Mouse (Mus musculus): ENCODE results near the gene Jak1. TPM values are rescaled to one million over a fixed set of nuclear protein-coding genes. Genes with fewer than 3 reads are reported as not detected.

Gene Jak1
- polyA plus RNA-seq, 1 experiment: 46.5 TPM

GRCm38 (mm10) chr4:101194170-101194569, 70.9 kb downstream of the Jak1 start:
- TF ChIP-seq POLR2A (IDR thresholded peaks at IDR 0.05; ENCODE audit: low read depth, low read length) (no peak), CTCF (conservative IDR thresholded peaks at IDR 0.05; ENCODE audit: insufficient read depth, insufficient read length, low read depth, low read length) (no peak)
- DNase-seq: no peak
- no peak overlapping the region for H3K4me3 ChIP-seq (ENCODE audit: insufficient read depth, low read depth, low read length)
- H3K4me1 ChIP-seq (ENCODE audit: control insufficient read depth, insufficient read depth, low read length): peaks cover 22% of the 10 kb centered on the region
- no peaks in the 10 kb centered on the region for H3K27me3 ChIP-seq (replicated peaks; ENCODE audit: control insufficient read depth, insufficient read depth, low read length)
- peaks cover 3% of the 10 kb centered on the region; the same call in 1 of the 2 replicates for H3K36me3 ChIP-seq (ENCODE audit: control insufficient read depth, insufficient read depth, low read length)
- H3K27ac ChIP-seq (ENCODE audit: insufficient read depth, low read depth, low read length): no peak overlapping the region
- 79% methylated on average over 1 of the region's 1 CpGs for WGBS

DNA sequence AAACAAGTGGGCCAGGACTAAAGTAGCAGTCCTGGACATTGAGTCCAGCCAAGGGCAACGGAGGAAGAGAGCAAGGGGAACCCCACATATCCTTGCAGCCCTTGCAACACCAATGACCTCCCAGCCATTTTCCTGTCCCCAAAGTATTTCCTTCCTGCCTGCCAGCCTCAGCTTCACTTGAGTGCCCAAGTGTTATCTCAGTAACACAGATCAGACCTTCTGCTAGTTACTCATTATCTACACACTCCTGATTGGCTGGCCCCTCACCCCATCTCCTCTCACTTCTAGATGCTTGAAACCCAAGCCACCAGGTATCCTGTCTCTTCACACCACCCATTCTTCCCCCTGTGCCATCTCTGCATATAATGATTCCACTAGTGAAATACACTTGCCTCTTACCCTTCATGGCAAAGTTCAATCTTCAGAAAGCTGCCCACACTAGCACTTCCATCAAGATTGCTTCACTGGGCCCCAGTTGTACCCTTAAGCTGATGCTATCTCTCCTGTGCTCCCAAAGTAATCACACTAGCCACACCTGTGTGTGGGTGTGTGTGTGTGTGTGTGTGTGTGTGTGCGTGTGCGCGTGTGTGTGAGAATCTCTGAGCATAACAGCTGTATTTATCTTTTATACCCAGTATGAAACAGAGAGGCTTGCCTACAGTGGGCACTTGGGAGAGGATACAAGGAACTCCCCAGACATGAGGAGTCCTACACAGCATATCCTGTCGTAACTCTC, 72.7 kb downstream of the Jak1 start:
- Histone ChIP-seq H3K4me3 (ENCODE audit: insufficient read depth, low read depth, low read length) (no peak overlapping the region), H3K4me1 (ENCODE audit: control insufficient read depth, insufficient read depth, low read length) (peaks cover 12% of the 10 kb centered on the region), H3K27me3 (replicated peaks; ENCODE audit: control insufficient read depth, insufficient read depth, low read length) (no peaks in the 10 kb centered on the region), H3K27ac (ENCODE audit: insufficient read depth, low read depth, low read length) (no peak overlapping the region), H3K36me3 (ENCODE audit: control insufficient read depth, insufficient read depth, low read length) (peaks cover 3% of the 10 kb centered on the region; the same call in 1 of the 2 replicates)
- peak; percentile 31 for DNase-seq
- 74% methylated on average over 5 of the region's 5 CpGs for WGBS
- TF ChIP-seq CTCF (conservative IDR thresholded peaks at IDR 0.05; ENCODE audit: insufficient read depth, insufficient read length, low read depth, low read length): no peak
- no peak for TF ChIP-seq POLR2A (IDR thresholded peaks at IDR 0.05; ENCODE audit: low read depth, low read length)

GRCm38 (mm10) chr4:101187381-101187780, 77.7 kb downstream of the Jak1 start:
- H3K4me1 ChIP-seq (ENCODE audit: control insufficient read depth, insufficient read depth, low read length): peaks cover 2% of the 10 kb centered on the region; the same call in 1 of the 2 replicates
- H3K4me3 ChIP-seq (ENCODE audit: insufficient read depth, low read depth, low read length): no peak overlapping the region
- DNase-seq: no peak
- no peaks in the 10 kb centered on the region for H3K27me3 ChIP-seq (replicated peaks; ENCODE audit: control insufficient read depth, insufficient read depth, low read length)
- peaks cover 5% of the 10 kb centered on the region; the same call in 1 of the 2 replicates for H3K36me3 ChIP-seq (ENCODE audit: control insufficient read depth, insufficient read depth, low read length)
- TF ChIP-seq CTCF (conservative IDR thresholded peaks at IDR 0.05; ENCODE audit: insufficient read depth, insufficient read length, low read depth, low read length) (no peak), POLR2A (IDR thresholded peaks at IDR 0.05; ENCODE audit: low read depth, low read length) (no peak)
- no peak overlapping the region; the same call in 1 of the 2 replicates for H3K27ac ChIP-seq (ENCODE audit: insufficient read depth, low read depth, low read length)
- WGBS: 81% methylated on average over 4 of the region's 4 CpGs

DNA sequence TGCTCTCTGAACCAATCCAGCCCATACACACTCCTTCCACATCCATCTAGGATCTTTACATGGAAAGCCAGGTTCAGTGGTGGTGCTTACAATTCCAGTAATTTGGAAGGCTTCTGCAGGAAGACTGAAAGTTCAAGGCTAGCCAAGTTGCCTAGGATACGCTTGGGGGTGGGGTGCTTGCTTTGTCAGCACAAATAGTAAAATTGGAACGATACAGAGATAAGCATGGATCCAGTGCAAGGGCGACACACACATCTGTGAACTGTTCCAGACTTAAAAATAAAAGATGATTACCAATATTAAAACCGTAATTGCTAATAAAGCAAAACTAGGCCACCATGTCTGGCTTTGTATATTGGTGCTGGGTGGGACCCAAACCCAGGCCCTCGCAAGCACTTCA, 78.5 kb downstream of the Jak1 start:
- no peak for TF ChIP-seq CTCF (conservative IDR thresholded peaks at IDR 0.05; ENCODE audit: insufficient read depth, insufficient read length, low read depth, low read length)
- TF ChIP-seq POLR2A (IDR thresholded peaks at IDR 0.05; ENCODE audit: low read depth, low read length): no peak
- Histone ChIP-seq H3K36me3 (ENCODE audit: control insufficient read depth, insufficient read depth, low read length) (peaks cover 5% of the 10 kb centered on the region; the same call in 1 of the 2 replicates), H3K4me3 (ENCODE audit: insufficient read depth, low read depth, low read length) (no peak overlapping the region), H3K4me1 (ENCODE audit: control insufficient read depth, insufficient read depth, low read length) (no peaks in the 10 kb centered on the region; the same call in 1 of the 2 replicates), H3K27ac (ENCODE audit: insufficient read depth, low read depth, low read length) (no peak overlapping the region), H3K27me3 (replicated peaks; ENCODE audit: control insufficient read depth, insufficient read depth, low read length) (no peaks in the 10 kb centered on the region)
- 78% methylated on average over 5 of the region's 5 CpGs for WGBS
- peak; percentile 28 for DNase-seq

DNA sequence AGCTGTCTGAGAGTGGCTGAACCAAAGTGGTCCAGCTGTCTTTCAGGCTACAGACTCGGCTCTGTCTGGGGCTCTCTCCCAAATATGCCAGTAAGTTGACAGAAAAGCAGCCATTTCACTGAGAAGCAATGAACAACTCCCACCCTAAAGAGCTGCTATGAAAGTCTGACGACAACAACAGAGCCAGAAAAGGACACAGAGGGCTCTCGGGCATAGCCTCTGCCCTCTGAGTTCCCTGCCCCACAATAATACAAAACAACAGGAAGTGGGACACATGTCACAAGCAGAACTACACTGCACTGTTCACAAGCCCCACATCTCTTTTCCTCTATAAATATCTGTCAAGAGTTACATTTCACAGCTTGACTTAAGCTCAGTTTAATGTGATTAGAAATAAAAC, 79.9 kb downstream of the Jak1 start:
- peak; percentile 52 for DNase-seq

DNA sequence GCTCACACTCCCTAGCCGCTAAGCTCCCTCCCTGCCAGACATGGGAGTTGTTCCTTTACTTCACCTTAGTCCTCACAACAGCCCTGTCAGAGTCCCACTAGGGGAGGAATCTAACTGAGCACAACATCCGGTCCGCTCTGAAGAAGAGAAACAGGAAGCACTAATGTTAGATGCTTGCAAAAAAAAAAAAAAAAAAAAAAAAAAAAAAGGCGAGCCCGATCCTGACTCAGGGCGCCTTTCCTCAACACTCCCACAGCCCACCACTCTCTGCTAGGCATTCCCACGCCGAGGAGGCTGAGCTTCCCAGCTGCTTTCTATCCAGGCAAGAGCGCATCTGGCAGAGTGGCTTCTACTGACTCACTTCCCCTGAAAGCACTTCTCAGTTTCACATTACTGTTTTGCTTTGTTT, 82.5 kb downstream of the Jak1 start:
- Histone ChIP-seq H3K4me1 (ENCODE audit: control insufficient read depth, insufficient read depth, low read length) (no peaks in the 10 kb centered on the region), H3K36me3 (ENCODE audit: control insufficient read depth, insufficient read depth, low read length) (peaks cover 3% of the 10 kb centered on the region), H3K27me3 (replicated peaks; ENCODE audit: control insufficient read depth, insufficient read depth, low read length) (no peaks in the 10 kb centered on the region), H3K4me3 (ENCODE audit: insufficient read depth, low read depth, low read length) (peak overlapping the region; percentile 40; the same call in 1 of the 2 replicates), H3K27ac (ENCODE audit: insufficient read depth, low read depth, low read length) (peak overlapping the region; percentile 91)
- 44% methylated on average over 9 of the region's 9 CpGs for WGBS
- peak; percentile 65 for DNase-seq
- TF ChIP-seq CTCF (conservative IDR thresholded peaks at IDR 0.05; ENCODE audit: insufficient read depth, insufficient read length, low read depth, low read length): no peak
- no peak for TF ChIP-seq POLR2A (IDR thresholded peaks at IDR 0.05; ENCODE audit: low read depth, low read length)

More for the DNA sequence above, 79.9 kb downstream of the Jak1 start:
- no peaks in the 10 kb centered on the region for H3K27me3 ChIP-seq (replicated peaks; ENCODE audit: control insufficient read depth, insufficient read depth, low read length)
- no peaks in the 10 kb centered on the region; the same call in 1 of the 2 replicates for H3K4me1 ChIP-seq (ENCODE audit: control insufficient read depth, insufficient read depth, low read length)
- 44% methylated on average over 3 of the region's 3 CpGs for WGBS
- peak overlapping the region; percentile 82 for H3K27ac ChIP-seq (ENCODE audit: insufficient read depth, low read depth, low read length)
- no peak overlapping the region for H3K4me3 ChIP-seq (ENCODE audit: insufficient read depth, low read depth, low read length)
- TF ChIP-seq CTCF (conservative IDR thresholded peaks at IDR 0.05; ENCODE audit: insufficient read depth, insufficient read length, low read depth, low read length) (no peak), POLR2A (IDR thresholded peaks at IDR 0.05; ENCODE audit: low read depth, low read length) (no peak)
- peaks cover 1% of the 10 kb centered on the region; the same call in 1 of the 2 replicates for H3K36me3 ChIP-seq (ENCODE audit: control insufficient read depth, insufficient read depth, low read length)

GRCm38 (mm10) chr4:101180681-101181080, 84.4 kb downstream of the Jak1 start:
- WGBS: 74% methylated on average over 5 of the region's 5 CpGs
- no peak for TF ChIP-seq POLR2A (IDR thresholded peaks at IDR 0.05; ENCODE audit: low read depth, low read length)
- TF ChIP-seq CTCF (conservative IDR thresholded peaks at IDR 0.05; ENCODE audit: insufficient read depth, insufficient read length, low read depth, low read length): no peak
- H3K4me1 ChIP-seq (ENCODE audit: control insufficient read depth, insufficient read depth, low read length): no peaks in the 10 kb centered on the region
- no peaks in the 10 kb centered on the region for H3K27me3 ChIP-seq (replicated peaks; ENCODE audit: control insufficient read depth, insufficient read depth, low read length)
- no peak overlapping the region for H3K4me3 ChIP-seq (ENCODE audit: insufficient read depth, low read depth, low read length)
- DNase-seq: no peak
- H3K27ac ChIP-seq (ENCODE audit: insufficient read depth, low read depth, low read length): no peak overlapping the region
- peaks cover 3% of the 10 kb centered on the region for H3K36me3 ChIP-seq (ENCODE audit: control insufficient read depth, insufficient read depth, low read length)

Data from kidney, adult 2 months (tissue).